Mouse (Mus musculus) heart, adult 18-20 months (tissue): ENCODE data around the gene Tanc1. TPM values are rescaled to one million over a fixed set of nuclear protein-coding genes. Genes with fewer than 3 reads are reported as not detected.

ENCODE experiments used
- total RNA-seq, 2 experiments: library from RNA; stranded (reverse); gene quantifications; 2 replicates each; pipeline ENCODE4 v1.2.3; 2021

Gene Tanc1
- total RNA-seq, 2 experiments from 2014 or later: 31.5 to 34.4 TPM

Other genes with a start within 250 kb of the Tanc1 start
- 1 to 10 TPM in 1 of 2 experiments, not detected in 1; 1.3 TPM for gene Dapl1, start 127.4 kb upstream of the Tanc1 start, total RNA-seq